Mouse (Mus musculus) CD4-positive helper T cell, adult 2 months (primary cell): ENCODE data around the gene Tyms.

ENCODE experiments used
- DNase-seq: peaks from one replicate; pipeline ENCODE4 v3.0.0-alpha.2; 2012; ENCODE audit warnings: low read depth, missing footprints, low spot score

Gene Tyms

GRCm38 (mm10) chr5:30072825-30073821 lies at the start of gene Tyms:
Tyms (minus strand) TSS chr5:30073617.
- peak; percentile 73 for DNase-seq

- no peak for DNase-seq
Measured at GRCm38 (mm10) chr5:30122481-30122880, 49.1 kb upstream of the Tyms start.

- no peak for DNase-seq
Measured at GRCm38 (mm10) chr5:30120106-30120505, 46.7 kb upstream of the Tyms start.

DNA sequence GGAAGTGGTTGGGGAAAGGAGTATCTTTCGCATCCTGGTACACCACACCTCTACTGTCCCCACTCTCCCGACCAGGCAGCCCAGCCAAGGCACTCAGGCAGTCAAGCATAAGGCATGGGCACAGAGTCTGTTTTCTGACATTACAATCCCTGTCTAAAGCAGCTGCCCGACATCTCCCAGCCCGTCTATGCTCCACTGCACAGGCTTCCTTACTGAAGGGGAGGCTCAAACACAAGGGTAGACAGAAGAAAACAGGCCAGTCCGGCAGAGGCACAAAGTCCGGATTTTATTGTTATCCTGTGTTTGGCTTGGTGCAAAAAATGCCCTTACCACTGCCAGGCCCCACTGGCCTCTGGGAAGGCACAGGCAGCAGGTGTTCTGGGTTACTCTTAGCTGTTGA lies 45.7 kb upstream of the Tyms start:
- no peak for DNase-seq

- no peak for DNase-seq
Measured at GRCm38 (mm10) chr5:30118018-30118417, 44.6 kb upstream of the Tyms start.

DNA sequence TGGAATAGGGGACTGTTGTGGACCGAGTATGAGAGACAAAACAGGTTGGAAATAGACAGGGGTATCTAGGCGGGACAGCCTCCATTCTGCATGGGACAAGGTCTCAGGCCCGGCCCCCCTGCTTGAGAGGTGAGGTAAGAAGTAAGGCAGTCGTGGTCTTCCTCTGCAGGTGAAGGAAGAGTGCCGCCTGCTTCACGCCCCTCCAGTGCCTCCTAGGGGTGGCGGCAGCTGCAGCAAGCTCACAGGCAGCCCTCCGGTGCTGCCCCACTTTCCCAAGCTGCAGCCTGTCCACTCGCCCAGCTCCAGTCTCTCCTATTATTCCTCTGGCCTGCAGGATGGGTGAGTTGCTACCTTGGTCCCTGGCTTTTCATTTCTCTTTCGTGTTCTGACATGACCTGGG lies 42.3 kb upstream of the Tyms start:
- no peak for DNase-seq

DNA sequence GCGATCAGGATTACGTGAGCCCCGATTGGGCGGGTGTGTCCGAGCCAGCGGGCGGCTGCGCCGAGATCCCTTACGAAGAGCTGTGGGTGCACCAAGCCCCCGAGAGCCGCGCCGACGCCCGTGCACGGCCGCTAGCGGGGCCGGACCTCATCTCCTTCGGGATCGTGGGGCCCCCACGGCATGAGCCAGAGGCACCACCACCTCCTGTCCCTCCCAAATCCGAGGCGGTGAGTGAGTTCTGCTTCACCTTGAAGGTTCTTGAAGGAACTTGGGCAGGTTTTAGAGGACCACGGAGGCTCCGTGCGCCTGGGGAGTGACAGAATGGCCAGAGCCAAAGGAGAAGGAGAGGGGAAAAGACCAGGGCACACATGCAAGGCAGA lies 41.3 kb upstream of the Tyms start:
- DNase-seq: no peak

- peak; percentile 76 for DNase-seq
Measured at GRCm38 (mm10) chr5:30113881-30114760, 40.7 kb upstream of the Tyms start.

GRCm38 (mm10) chr5:30112533-30113068 lies 39.2 kb upstream of the Tyms start:
- no peak for DNase-seq

- no peak for DNase-seq
Measured at GRCm38 (mm10) chr5:30111771-30112170, 38.4 kb upstream of the Tyms start.

DNA sequence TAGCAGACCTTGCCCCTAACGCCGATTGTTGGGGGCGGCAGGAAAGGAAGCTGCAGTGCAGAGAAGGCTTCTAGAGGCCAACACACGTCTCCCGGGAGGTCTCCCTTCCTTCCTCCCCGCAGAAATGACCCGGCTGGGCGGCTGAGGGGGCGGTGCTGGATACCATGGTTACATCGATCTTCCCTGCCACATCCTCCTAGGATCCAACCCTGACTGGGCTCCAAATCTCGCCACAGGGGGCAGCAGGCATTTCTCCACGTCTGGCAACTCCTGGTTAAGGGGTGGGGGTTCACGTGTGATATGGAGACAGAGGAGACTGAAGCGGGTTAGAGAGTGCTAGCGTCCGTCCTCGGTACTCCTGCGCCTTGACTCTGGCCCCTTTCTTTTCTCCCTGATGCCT lies 37.7 kb upstream of the Tyms start:
- DNase-seq: no peak

GRCm38 (mm10) chr5:30110371-30111060 lies 37.1 kb upstream of the Tyms start:
- DNase-seq: no peak

GRCm38 (mm10) chr5:30109899-30110298 lies 36.5 kb upstream of the Tyms start:
- no peak for DNase-seq

DNA sequence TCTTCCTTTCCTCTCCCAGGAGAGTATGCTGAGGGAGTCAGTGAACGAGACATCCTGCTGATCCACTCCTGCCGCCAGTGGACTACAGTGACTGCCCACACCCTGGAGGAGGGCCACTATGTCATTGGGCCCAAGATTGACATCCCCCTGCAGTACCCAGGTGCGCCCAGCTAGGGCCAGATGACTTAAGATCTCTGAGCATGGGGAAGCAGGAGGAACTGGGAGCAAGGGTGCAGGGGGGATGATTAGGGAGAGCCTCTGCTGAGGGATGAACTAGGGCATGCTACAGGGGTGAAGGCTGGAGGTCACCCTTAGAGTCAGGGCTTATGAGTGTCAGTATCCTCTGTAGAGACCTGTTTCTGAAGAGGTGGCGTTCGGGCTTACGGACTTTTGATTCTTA lies 34.8 kb upstream of the Tyms start:
- DNase-seq: no peak

GRCm38 (mm10) chr5:30107611-30108041 lies 34.2 kb upstream of the Tyms start:
- DNase-seq: no peak

GRCm38 (mm10) chr5:30107186-30107585 lies 33.8 kb upstream of the Tyms start:
- no peak for DNase-seq

- DNase-seq: no peak
Measured at GRCm38 (mm10) chr5:30106756-30107155, 33.3 kb upstream of the Tyms start.

DNA sequence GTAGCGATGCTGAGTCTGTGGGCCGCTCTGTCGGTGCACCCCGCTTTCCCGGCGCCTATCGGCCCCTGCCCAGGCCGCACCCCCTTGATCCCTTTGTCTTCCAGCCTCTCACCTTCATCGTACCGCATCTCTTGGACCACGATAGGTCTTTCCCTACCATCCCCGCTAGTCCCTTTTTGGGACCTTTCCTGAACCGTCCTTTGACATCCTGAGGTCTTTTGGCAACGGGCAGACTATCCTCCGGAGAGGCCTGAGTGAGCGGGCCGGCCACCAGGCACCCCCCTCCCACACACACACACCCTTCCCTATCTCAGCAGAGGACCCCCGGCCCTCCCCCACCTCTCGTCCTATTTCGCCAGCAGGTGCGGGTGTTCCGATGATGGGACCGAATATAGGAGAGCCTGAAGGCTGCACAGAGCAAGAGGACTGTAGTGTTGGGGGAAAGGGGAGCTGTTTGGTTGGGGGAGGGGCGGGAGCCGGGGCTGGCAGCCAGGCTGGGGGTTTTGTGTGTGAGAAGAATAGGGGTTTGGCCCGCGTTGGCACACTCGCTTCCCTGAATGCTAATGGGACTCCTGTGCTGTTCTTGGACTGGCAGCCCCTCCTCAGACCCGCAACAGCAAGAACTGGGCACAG lies 32.4 kb upstream of the Tyms start, which contains the start of gene 3110082J24Rik:
3110082J24Rik (minus strand) TSS at position 419 of the 633 bp plus-strand sequence.
- DNase-seq: no peak

DNA sequence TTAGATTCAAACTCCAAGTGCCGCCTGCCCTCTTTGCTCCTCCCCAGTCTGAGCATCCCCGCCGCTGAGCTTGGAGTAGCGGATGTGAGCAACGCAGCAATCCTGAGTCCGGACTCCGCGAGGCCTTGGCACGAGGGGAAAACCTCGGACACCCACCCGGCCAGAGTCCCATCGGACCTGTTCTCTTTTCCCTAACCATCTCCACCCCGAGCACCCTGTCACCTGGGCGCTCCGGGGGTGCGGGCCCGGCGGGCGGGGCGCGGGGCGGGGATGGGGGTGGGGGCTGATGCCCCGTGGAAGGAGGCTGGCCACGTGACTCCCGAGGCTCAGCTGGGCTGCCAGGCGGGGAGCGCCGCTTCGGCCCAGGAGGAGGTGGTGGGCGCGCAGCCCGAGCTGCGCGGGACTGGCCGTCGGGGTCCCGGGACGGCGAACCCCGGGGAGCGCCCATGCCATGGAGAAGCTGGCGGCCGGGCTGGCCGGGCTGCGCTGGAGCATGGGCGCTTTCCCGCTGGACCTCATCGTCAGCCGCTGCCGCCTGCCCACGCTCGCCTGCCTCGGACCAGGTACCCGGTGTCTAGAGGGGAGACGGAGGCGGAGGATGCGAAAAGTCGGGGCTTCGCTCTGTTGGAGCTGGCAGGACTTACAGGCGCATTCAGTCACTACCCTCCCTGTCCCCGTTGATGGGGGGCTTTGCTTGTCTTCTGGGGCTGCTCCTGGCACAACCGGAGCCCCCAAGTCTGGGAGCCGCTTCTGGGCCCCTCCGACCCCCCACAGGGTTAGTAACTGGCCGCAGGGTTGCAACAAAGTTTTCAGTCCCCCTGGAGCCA lies 31.6 kb upstream of the Tyms start, which contains the start of gene Garem2:
Garem2 (plus strand) TSS at position 321 of the 827 bp plus-strand sequence.
- DNase-seq: no peak

GRCm38 (mm10) chr5:30104339-30104738 lies 30.9 kb upstream of the Tyms start:
- DNase-seq: peak; percentile 26
